Mouse (Mus musculus) small intestine, adult 2 months (tissue): ENCODE measurements around the gene Dcaf8.

Source experiments
- CTCF ChIP-seq: fragments of 200-500 bp; IDR thresholded peaks from 2 replicates; pipeline ENCODE4 v1.5.1; 2012; ENCODE audit warnings: low read depth, mild to moderate bottlenecking, control low read depth, inconsistent platforms, low read length, moderate library complexity, mixed read lengths; ENCODE audit not compliant: insufficient replicate concordance, insufficient read length; ENCODE audit errors: extremely low read depth
- POLR2A ChIP-seq: fragments of 200-500 bp; IDR thresholded peaks from 2 replicates; pipeline ENCODE4 v1.6.1; 2012; ENCODE audit warnings: low read depth, mild to moderate bottlenecking, control low read depth, inconsistent platforms, low read length, moderate library complexity

DNA sequence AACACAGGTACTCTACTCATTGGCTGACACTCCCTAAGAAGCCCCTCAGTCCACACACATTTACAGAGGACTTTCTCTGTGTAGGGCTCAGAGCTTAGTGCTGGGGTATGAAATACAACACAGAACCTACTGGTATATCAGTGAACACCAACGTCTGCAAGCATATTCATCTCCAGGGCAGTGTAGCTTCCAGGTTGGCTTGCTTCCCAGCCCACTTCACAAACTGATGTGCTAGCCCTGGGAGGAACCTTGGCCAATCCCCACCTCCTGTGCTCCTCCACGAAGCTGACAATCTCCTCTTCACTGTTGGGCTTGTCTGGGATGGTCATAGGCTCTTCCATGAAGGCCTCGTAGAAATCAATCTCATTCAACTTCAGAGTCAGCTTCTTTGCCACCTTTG lies 66.9 kb downstream of the Dcaf8 start:
- TF ChIP-seq CTCF (no peak), POLR2A (no peak)
